Mouse (Mus musculus): ENCODE measurements around the gene Gm21969.

- TF ChIP-seq POLR2AphosphoS5 (IDR thresholded peaks at IDR 0.05; ENCODE audit: insufficient replicate concordance, low read depth, low read length), result no peak
- TF ChIP-seq CTCF (IDR thresholded peaks at IDR 0.05; ENCODE audit: low read depth, low read length), result no peak
- TF ChIP-seq GATA1 (IDR thresholded peaks at IDR 0.05; ENCODE audit: borderline replicate concordance, low read length), result no peak
- no peak for TF ChIP-seq GATA2 (IDR thresholded peaks at IDR 0.05; ENCODE audit: borderline replicate concordance, low read depth, low read length)
- TF ChIP-seq TAL1 (conservative IDR thresholded peaks at IDR 0.05; ENCODE audit: low read depth, low read length), result no peak
Measured at GRCm38 (mm10) chr4:139584704-139585103, 18.3 kb upstream of the Gm21969 start.

Measured in G1E (cell line).